Mouse (Mus musculus): ENCODE measurements at regions not wholly inside any gene's neighbourhood (a gene's known extent, or its start where the extent isn't known, plus 50 kb on each side); places are given as distances from the start of the nearest gene placed in this dataset. TPM values are rescaled to one million over a fixed set of nuclear protein-coding genes. Genes with fewer than 3 reads are reported as not detected.

DNA sequence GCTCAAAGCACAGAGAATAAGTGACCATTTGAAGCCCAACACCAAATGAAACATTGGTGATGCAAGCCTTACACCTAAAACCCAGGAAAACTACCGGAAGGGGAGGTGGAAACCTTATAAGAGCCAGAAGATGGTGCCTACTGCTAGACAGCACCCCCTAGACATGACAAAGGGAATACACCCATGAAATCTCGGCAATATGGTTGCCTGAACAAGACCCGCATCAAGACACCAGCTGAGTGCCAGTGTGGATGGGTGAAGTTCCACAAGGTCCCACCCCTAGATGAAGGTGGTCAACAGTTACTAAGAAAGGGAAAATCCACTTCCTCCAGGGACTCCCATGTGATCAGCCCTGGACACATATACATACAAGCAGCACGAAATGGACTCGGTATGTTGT, 64.2 kb upstream of the Paip1 start:
- peaks cover 22% of the 10 kb centered on the region for H3K36me3 ChIP-seq
- H3K9ac ChIP-seq: no peak overlapping the region
- WGBS: 88% methylated on average over 5 of the region's 5 CpGs
- no peak overlapping the region for H3K4me3 ChIP-seq (replicated peaks)
- H3K27me3 ChIP-seq: no peaks in the 10 kb centered on the region
- no peaks in the 10 kb centered on the region for H3K4me1 ChIP-seq
- H3K4me2 ChIP-seq (replicated peaks): no peak overlapping the region
- H3K27ac ChIP-seq (replicated peaks): no peak overlapping the region
- no peaks in the 10 kb centered on the region for H3K9me3 ChIP-seq (replicated peaks)
- ATAC-seq (ENCODE audit: insufficient number of reproducible peaks, low FRiP score, low TSS enrichment, low read depth): no peak

DNA sequence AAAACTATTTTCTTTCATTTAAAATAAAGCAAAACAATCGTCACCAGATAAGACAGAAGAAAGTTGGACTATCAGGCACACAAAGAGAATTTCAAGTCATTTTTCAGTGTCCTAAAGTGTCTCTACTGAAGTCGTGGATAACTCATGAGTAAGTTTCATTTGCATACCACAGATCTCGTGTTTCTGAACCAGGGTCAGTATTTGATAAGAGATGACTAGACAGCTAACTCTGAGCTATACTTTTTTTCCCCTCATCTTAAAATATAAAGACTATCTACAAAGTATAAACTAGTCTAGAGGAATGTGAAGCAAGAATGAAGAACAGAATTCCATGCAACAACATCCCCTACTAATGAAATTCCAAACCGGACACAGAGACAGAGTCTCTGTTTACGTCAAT, 60.9 kb upstream of the Paip1 start:
- WGBS: 86% methylated on average over 5 of the region's 5 CpGs
- Histone ChIP-seq H3K36me3 (peaks cover 38% of the 10 kb centered on the region), H3K27ac (replicated peaks) (no peak overlapping the region), H3K4me3 (replicated peaks) (no peak overlapping the region), H3K9me3 (replicated peaks) (no peaks in the 10 kb centered on the region), H3K27me3 (no peaks in the 10 kb centered on the region), H3K4me1 (no peaks in the 10 kb centered on the region), H3K4me2 (replicated peaks) (no peak overlapping the region), H3K9ac (no peak overlapping the region)
- no peak for ATAC-seq (ENCODE audit: insufficient number of reproducible peaks, low FRiP score, low TSS enrichment, low read depth)

DNA sequence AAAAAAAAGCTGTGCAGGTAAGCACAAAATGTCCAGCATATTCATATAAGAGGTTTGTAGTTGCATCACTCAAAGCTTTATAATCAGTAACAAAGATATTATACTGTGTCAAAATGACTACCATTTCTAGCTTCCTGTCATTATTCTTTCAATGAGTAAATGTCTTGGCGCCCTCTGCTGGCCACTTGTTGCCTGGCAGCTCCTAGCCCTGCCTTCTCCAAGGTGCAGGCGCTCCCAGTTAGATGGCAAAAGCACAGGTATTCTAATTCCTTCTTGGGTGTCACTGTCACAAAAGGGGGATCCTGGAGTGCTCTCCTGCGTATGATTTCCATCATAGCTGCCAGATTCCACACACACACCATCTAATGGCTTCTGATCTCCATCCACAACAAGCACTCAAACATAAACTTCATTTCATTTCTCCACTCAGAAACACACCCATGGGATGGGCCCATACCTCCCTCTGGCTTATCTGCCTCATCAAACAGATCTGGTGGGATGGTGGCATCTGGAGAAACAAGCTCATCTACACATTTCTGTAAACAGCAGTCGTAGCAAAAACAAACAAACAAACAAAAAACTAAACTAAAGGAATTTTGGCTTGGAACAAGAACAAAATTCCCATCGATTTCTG, 49.9 kb upstream of the Paip1 start:
- Histone ChIP-seq H3K36me3 (peaks cover 19% of the 10 kb centered on the region), H3K27me3 (no peaks in the 10 kb centered on the region), H3K27ac (replicated peaks) (no peak overlapping the region), H3K9ac (no peak overlapping the region), H3K9me3 (replicated peaks) (no peaks in the 10 kb centered on the region), H3K4me2 (replicated peaks) (no peak overlapping the region), H3K4me3 (replicated peaks) (no peak overlapping the region), H3K4me1 (no peaks in the 10 kb centered on the region)
- 55% methylated on average over 5 of the region's 5 CpGs for WGBS
- ATAC-seq (ENCODE audit: insufficient number of reproducible peaks, low FRiP score, low TSS enrichment, low read depth): no peak

Small RNA genes in the stretch of these regions (microRNA-seq; reads per million reads assigned to microRNA genes)
- not detected for gene Gm44488 (ENCODE audit: borderline number of aligned reads)
